Mouse (Mus musculus) c-Kit-negative CD71-positive TER-119-positive erythroid progenitor cells, embryonic 14.5 days (primary cell): Measurements from ENCODE around the gene Tecpr2.

Source experiments
- DNase-seq: peaks from one replicate; pipeline ENCODE4 v3.0.0-alpha.2; 2013; ENCODE audit warnings: low read depth, low spot score

Tecpr2 gene

GRCm38 (mm10) chr12:110864008-110864407 lies 25.1 kb upstream of the Tecpr2 start:
- no peak for DNase-seq

DNA sequence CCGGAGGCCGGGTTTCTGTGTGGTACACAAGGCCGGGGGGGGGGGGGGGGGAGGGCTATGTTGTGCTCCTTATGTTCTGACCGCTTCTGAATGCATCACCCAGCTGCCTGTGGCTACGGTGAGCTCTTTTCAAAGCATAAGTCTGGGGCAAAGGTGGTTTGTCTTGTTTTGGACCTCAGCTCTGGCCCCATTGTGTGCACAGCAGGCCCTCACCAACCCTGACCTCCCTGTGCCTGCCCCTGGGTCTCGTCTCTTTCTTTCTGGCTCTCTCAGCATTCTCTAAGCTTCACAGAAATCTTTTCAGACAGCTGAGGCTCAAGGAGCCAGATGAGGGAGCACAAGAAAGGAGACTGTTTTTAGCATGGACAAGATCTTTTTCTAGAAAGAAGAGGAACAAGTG lies 23.5 kb upstream of the Tecpr2 start:
- no peak for DNase-seq

DNA sequence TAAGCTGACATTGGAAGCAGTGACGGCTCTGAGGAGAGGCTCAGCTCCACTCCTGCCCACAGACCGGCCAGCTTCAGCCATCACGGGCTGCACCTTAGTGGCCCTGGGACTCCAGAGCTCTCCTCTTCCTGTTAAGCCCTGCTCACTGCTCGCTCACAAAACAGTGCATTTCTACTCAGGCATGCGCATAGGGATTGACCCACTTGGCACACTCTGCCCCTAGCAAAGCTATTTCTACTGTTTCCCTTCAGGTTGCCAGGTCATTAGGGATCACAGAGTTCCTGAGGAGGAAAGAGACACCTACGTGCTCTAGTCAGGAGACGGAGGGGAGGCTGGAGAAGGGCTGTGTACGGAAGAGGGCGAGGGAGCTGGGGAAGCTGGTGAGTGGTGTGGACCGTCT lies 23.1 kb upstream of the Tecpr2 start:
- no peak for DNase-seq

DNA sequence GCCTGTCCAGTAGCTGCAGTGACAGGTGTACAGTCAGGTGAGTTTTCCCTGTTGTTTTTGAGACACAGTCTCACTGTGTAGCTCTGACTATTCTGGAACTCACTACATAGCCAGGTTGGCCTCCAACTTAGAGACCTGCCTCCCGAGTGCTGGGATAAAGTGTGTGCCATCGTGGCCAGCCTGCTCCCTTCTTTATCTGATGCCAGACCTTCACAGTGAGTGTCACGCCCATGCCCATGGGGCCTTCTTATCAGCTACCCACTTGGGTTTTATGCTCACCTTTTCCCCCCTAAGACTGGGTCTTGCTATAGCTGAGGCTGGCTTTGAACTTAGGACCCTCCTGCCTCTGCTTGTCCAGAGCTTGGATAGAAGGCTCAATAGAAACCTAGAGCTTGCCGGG lies 19.0 kb upstream of the Tecpr2 start:
- DNase-seq: no peak

- DNase-seq: no peak
These were observed 17.8 kb upstream of the Tecpr2 start for GRCm38 (mm10) chr12:110871247-110871646.

- DNase-seq: no peak
These were observed 13.7 kb upstream of the Tecpr2 start for GRCm38 (mm10) chr12:110875351-110875750.

- DNase-seq: no peak
These were observed 6.8 kb upstream of the Tecpr2 start for GRCm38 (mm10) chr12:110882291-110882690.

- DNase-seq: no peak
These were observed 3.8 kb upstream of the Tecpr2 start for GRCm38 (mm10) chr12:110885251-110885650.

GRCm38 (mm10) chr12:110888106-110888505 lies 958 bp upstream of the Tecpr2 start:
- DNase-seq: no peak

GRCm38 (mm10) chr12:110888606-110889005 lies 458 bp upstream of the Tecpr2 start:
- peak; percentile 26 for DNase-seq

- DNase-seq: no peak
These were observed 2.8 kb downstream of the Tecpr2 start for GRCm38 (mm10) chr12:110891887-110892286.

GRCm38 (mm10) chr12:110902106-110902505 lies 13.0 kb downstream of the Tecpr2 start:
- no peak for DNase-seq

GRCm38 (mm10) chr12:110903536-110903935 lies 14.5 kb downstream of the Tecpr2 start:
- no peak for DNase-seq

DNA sequence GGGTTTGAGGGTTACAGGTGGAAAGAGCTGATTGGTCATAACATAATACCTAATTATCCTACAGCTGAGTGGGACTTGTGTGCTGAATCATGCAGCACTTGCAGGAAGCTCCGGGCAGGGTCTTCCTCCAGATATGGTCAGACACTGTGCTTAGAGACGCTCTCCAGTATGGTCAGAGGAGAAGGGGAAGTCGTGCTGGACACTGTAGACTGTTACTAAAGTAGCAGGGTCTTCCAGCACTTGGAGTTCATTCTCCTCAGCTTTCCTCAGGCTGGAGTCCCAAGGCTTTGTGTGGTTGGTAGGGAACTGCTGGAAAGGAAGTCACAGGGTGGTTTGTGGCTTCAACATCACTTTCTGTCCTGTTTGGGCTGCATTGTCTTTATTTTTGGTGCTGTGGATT lies 18.8 kb downstream of the Tecpr2 start:
- DNase-seq: no peak

DNA sequence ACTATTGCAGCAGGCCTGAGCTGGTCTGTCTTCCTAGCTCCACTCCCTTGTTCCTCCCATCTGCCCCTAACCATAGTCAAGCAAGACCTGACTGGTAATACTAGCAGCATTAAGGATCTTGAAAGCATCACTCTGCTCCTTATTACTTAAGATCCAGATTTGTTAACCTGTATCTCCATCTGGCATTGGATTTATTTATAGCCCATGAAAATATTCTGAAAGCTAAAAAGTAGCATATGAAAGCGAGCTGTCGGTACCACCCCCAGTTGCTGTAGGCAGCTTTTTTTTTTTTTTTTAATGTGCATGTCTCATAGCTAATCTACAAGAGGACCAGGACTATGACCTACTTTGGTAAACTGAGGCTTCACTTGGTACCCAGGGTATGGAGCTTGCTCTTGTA lies 20.9 kb downstream of the Tecpr2 start:
- DNase-seq: no peak

- no peak for DNase-seq
These were observed 26.7 kb downstream of the Tecpr2 start for GRCm38 (mm10) chr12:110915761-110916160.

GRCm38 (mm10) chr12:110920254-110920653 lies 31.2 kb downstream of the Tecpr2 start:
- no peak for DNase-seq

DNA sequence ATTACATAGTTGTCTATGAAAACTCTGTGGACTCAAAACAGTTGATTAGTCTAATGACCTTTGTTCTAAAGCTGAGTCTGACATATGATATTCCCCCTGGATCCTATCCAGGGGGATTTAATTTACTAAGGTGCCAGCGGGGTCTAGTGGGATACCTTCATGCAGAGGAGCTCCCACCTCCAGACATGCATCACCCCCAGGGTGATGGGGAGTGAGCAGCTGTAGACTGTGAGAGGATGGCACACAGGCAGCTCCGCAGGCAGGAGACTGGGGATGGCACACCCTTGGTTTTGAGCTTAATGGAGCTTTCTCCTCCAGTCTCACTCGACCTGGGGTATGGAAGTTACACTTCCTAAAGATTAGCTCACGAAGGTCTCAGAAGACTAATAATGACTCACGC lies 32.5 kb downstream of the Tecpr2 start:
- DNase-seq: no peak

- no peak for DNase-seq
These were observed 43.8 kb downstream of the Tecpr2 start for GRCm38 (mm10) chr12:110932820-110933219.

DNA sequence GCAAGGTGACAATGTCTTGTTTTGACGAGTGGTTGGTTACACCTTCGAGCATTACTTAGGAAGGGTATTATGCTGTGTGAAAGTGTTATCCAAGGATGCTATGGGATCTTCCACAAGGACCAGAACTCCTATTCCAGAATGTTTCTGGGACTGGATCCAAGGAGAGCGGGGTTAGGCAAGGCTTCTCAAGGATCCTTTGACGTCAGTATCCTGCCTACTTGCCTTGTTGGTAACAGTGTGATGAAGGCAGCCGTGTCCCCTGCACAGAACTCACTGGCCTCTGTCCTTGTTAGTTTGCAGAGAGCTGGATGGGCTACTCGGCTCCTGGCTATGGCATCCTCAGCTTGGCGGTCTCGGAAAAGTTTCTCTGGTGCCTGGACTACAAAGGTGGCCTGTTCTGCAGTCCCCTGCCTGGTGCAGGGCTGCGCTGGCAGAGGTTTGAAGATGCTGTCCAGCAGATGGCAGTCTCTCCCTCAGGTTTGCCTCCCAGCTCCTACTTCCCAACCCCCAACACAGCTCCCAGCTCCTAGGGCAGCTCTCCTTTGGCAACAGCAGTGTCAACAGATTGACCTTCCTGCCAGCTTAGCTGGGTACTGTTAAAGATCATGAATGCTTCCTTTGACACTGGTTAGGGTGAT lies 47.0 kb downstream of the Tecpr2 start:
- DNase-seq: peak; percentile 78

GRCm38 (mm10) chr12:110937496-110937895 lies 48.4 kb downstream of the Tecpr2 start:
- DNase-seq: no peak

DNA sequence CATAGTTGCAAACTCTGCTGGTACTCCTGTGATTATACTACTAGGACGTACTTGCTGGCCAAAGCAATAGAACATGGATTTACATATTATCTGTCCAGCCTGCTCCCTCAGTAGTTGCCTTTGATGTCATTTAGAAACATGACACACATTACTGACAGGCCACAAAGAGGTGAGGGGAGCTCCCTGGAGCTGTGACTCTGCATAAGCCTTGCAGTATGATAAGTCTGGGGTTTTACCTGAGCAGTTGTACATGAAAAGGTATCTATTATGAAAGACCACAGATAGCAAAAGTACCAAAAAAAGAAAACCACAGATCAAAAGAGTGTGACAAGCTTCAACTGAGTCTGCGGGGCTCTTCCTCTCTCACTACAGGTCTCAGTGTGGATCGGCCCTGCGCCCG lies 50.3 kb downstream of the Tecpr2 start:
- no peak for DNase-seq

- no peak for DNase-seq
These were observed 51.8 kb downstream of the Tecpr2 start for GRCm38 (mm10) chr12:110940869-110941268.

DNA sequence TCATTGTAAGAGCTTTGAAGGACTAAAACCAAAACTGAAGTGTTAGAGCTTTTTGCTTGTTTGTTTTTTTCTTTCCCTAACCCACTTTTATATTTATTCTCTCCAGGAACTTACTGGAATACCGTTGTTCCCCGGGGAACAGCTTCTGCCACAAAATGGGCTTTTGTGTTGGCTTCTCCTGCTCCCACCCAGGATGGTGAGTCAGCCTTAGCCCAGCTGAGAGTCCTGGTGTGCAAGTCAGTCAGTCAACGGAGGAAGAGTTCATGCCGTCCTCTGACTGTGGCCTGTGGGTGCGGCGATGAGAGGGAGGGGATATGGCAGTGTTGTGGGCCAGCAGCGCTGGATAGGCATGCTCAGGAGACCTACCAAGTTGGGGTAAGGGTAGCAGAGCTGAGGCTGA lies 57.2 kb downstream of the Tecpr2 start:
- DNase-seq: no peak
